Mouse (Mus musculus) brain, embryonic 14.5 days (tissue): ENCODE data around the gene Kcns1.

Experiments
- CTCF ChIP-seq: fragments of 200-500 bp; IDR thresholded peaks from 2 replicates; pipeline ENCODE4 v1.5.1; 2012; ENCODE audit warnings: inconsistent platforms, mild to moderate bottlenecking, moderate library complexity, borderline replicate concordance; ENCODE audit not compliant: insufficient read depth, insufficient read length; ENCODE audit errors: extremely low read depth
- POLR2A ChIP-seq: fragments of 200-500 bp; IDR thresholded peaks from 2 replicates; pipeline ENCODE4 v1.6.1; 2012; ENCODE audit warnings: mild to moderate bottlenecking, inconsistent platforms, borderline replicate concordance; ENCODE audit not compliant: poor library complexity, insufficient read depth, insufficient read length, severe bottlenecking; ENCODE audit errors: extremely low read depth

GRCm38 (mm10) chr2:164135367-164135766, 35.5 kb downstream of the Kcns1 start:
- no peak for TF ChIP-seq CTCF
- TF ChIP-seq POLR2A: no peak
